Mouse (Mus musculus) CD4-positive, CD25-positive, alpha-beta regulatory T cell, adult 4 months (primary cell): Measurements from ENCODE around the gene Clec10a. TPM values are rescaled to one million over a fixed set of nuclear protein-coding genes. Genes with fewer than 3 reads are reported as not detected.

ENCODE experiments used
- ATAC-seq: one replicate; pipeline ENCODE4 v1.8.0; 2017
- polyA plus RNA-seq, 2 experiments: library from polyadenylated mRNA; unstranded; fragments of 100-300 nt; shearing (Covaris generic); gene quantifications; one replicate each; pipeline ENCODE4 v1.2.1; 2017

The Clec10a gene
- polyA plus RNA-seq, 2 experiments from 2014 or later = not detected

- ATAC-seq = no peak
These were observed 62.9 kb downstream of the Clec10a start for GRCm38 (mm10) chr11:70218741-70219470.

DNA sequence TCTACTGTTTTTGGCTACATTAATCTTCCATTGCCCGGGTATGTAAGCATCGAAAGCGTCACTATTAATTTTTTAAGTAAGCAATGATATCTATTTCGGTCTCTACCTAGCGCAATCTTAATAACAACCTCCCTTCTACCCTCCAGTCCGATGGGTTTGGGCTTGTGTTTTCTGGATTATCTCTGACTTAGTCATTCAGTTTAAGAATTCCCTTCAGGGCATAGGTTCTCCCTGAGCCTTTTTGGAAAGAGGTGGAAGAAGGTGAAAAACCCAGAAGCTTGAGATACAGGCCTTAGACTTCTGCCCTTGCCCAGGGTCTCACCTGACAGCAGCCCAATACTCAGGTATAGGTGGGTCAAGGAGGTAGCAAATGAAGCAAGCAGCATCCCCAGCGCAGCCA, 63.9 kb downstream of the Clec10a start:
- ATAC-seq = no peak

GRCm38 (mm10) chr11:70220323-70220722, 64.3 kb downstream of the Clec10a start:
- ATAC-seq = no peak

Other genes starting within 250 kb of the Clec10a start
- gene Gps2, start 242.3 kb upstream of the Clec10a start, polyA plus RNA-seq = 100 to 1,000 TPM; 120 to 134 TPM
- 1,000 to 10,000 TPM; 1,067 to 1,377 TPM for gene Eif5a, start 234.2 kb upstream of the Clec10a start, polyA plus RNA-seq
- gene Ybx2, start 220.4 kb upstream of the Clec10a start, polyA plus RNA-seq = not detected
- gene Slc2a4, start 208.0 kb upstream of the Clec10a start, polyA plus RNA-seq = not detected
- gene Cldn7, start 191.4 kb upstream of the Clec10a start, polyA plus RNA-seq = not detected
- 10 to 100 TPM; 21.1 to 25.4 TPM for gene Ctdnep1, start 175.0 kb upstream of the Clec10a start, polyA plus RNA-seq
- gene Elp5, start 173.7 kb upstream of the Clec10a start, polyA plus RNA-seq = 10 to 100 TPM; 69.7 to 79.3 TPM
- 100 to 1,000 TPM; 282 to 355 TPM for gene Gabarap, start 165.1 kb upstream of the Clec10a start, polyA plus RNA-seq
- gene Phf23, start 160.4 kb upstream of the Clec10a start, polyA plus RNA-seq = 10 to 100 TPM; 41.3 to 43.5 TPM
- gene Dvl2, start 155.6 kb upstream of the Clec10a start, polyA plus RNA-seq = 1 to 10 TPM; 4.0 to 4.6 TPM
- 100 to 1,000 TPM; 124 to 181 TPM for gene Acadvl, start 140.8 kb upstream of the Clec10a start, polyA plus RNA-seq
- 10 to 100 TPM in 1 of 2 experiments, 1 to 10 TPM in 1; 9.4 to 17.1 TPM for gene Dlg4, start 139.3 kb upstream of the Clec10a start, polyA plus RNA-seq
- gene Asgr1, start 102.1 kb upstream of the Clec10a start, polyA plus RNA-seq = not detected
- gene Asgr2, start 63.6 kb upstream of the Clec10a start, polyA plus RNA-seq = not detected
- not detected for gene Mgl2, start 25.9 kb upstream of the Clec10a start, polyA plus RNA-seq
- not detected for gene Slc16a11, start 56.6 kb downstream of the Clec10a start, polyA plus RNA-seq
- gene Slc16a13, start 64.9 kb downstream of the Clec10a start, polyA plus RNA-seq = 1 to 10 TPM; 2.7 to 3.9 TPM
- under 1 TPM; 0.31 to 0.56 TPM for gene Bcl6b, start 73.6 kb downstream of the Clec10a start, polyA plus RNA-seq
- gene 0610010K14Rik, start 81.7 kb downstream of the Clec10a start, polyA plus RNA-seq = 100 to 1,000 TPM; 123 to 141 TPM
- 1 to 10 TPM; 3.3 to 5.3 TPM for gene Gm21988, start 83.6 kb downstream of the Clec10a start, polyA plus RNA-seq
- 100 to 1,000 TPM; 218 TPM for gene Rnasek, start 83.6 kb downstream of the Clec10a start, polyA plus RNA-seq
- under 1 TPM in 1 of 2 experiments, not detected in 1; 0.31 TPM for gene Alox12, start 99.2 kb downstream of the Clec10a start, polyA plus RNA-seq
- not detected for gene Alox12e, start 166.4 kb downstream of the Clec10a start, polyA plus RNA-seq
- gene Alox15, start 195.8 kb downstream of the Clec10a start, polyA plus RNA-seq = not detected